Mouse (Mus musculus) urinary bladder, postnatal 4 days (tissue): ENCODE results near the gene Clec1a.

ENCODE experiments used
- DNase-seq, 2 experiments: peaks; one replicate each; pipeline ENCODE4 v3.0.0; 2021 to 2022; ENCODE audit warnings: low spot score in 2 of 2

The Clec1a gene

GRCm38 (mm10) chr6:129405999-129406398 is 45.8 kb downstream of the Clec1a start:
- DNase-seq: no peak

GRCm38 (mm10) chr6:129403391-129403790 is 48.4 kb downstream of the Clec1a start:
- no peak for DNase-seq

GRCm38 (mm10) chr6:129402404-129402803 is 49.4 kb downstream of the Clec1a start:
- DNase-seq: no peak

- no peak for DNase-seq
Observed at GRCm38 (mm10) chr6:129399945-129400344, 51.9 kb downstream of the Clec1a start.

GRCm38 (mm10) chr6:129396997-129397396 is 54.8 kb downstream of the Clec1a start, which contains the start of gene Clec1b:
Clec1b (plus strand) TSS chr6:129397297.
- no peak for DNase-seq

- DNase-seq: no peak
Observed at GRCm38 (mm10) chr6:129393732-129394131, 58.1 kb downstream of the Clec1a start.

GRCm38 (mm10) chr6:129393087-129393720 is 58.6 kb downstream of the Clec1a start:
- no peak for DNase-seq

GRCm38 (mm10) chr6:129385774-129386173 is 66.0 kb downstream of the Clec1a start, which contains the start of gene Clec12b:
Clec12b (minus strand) TSS chr6:129385874.
- no peak for DNase-seq

GRCm38 (mm10) chr6:129385000-129385399 is 66.8 kb downstream of the Clec1a start:
- no peak for DNase-seq

- DNase-seq: no peak
Observed at GRCm38 (mm10) chr6:129383466-129383865, 68.3 kb downstream of the Clec1a start.

GRCm38 (mm10) chr6:129381736-129382135 is 70.1 kb downstream of the Clec1a start:
- DNase-seq: no peak

GRCm38 (mm10) chr6:129380454-129380853 is 71.3 kb downstream of the Clec1a start:
- DNase-seq: no peak

- no peak for DNase-seq
Observed at GRCm38 (mm10) chr6:129374937-129375471, 76.8 kb downstream of the Clec1a start.
